Mouse (Mus musculus): ENCODE results near the gene Soat2.
"Not testable (repeated sequence)": the region's sequence is repeated elsewhere in the genome, so short reads cannot be mapped to it uniquely, and the experiment has no call there.

The Soat2 gene

DNA sequence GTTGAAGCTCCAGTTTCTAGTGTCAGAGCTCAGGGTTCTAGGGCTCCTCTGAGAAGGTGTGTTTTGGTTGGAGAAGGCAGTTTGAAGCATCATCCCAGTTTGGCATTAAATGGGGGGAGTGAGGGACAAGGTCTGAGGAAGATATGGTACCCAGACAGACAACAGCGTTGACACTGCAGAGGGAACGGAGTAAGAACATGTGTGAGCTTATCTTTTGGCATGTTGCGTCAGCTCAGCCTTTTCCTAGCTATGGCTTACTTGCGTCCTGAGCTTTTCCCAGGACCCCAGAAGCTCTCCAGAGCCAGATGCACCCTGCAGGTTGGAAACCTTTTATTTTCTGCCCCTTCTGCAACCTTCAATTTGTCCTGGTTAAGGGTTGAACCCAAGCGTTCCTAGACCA is 4.2 kb upstream of the Soat2 start:
- no peak for DNase-seq (ENCODE audit: low read depth in 1 of 2, low spot score in 2 of 2)

DNA sequence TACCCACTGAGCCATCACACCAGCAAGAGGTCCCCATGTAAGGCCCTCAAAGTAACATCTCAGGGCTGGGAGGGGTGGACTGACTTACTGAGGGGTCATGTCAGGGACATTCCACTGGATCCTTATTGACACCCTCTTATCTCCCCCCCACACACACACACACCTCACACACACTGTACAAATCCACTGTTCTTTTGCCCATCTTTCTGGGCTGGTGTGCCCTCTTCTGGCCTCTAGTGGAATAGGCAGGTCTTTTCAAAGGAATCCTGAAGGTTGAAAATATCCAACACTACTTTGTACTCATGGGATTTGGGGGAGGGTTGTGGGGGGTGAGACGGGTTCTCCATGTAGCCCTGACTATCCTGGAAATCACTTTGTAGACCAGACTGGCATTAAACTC is 3.4 kb upstream of the Soat2 start:
- DNase-seq (ENCODE audit: low read depth in 1 of 2, low spot score in 2 of 2) = no peak

DNA sequence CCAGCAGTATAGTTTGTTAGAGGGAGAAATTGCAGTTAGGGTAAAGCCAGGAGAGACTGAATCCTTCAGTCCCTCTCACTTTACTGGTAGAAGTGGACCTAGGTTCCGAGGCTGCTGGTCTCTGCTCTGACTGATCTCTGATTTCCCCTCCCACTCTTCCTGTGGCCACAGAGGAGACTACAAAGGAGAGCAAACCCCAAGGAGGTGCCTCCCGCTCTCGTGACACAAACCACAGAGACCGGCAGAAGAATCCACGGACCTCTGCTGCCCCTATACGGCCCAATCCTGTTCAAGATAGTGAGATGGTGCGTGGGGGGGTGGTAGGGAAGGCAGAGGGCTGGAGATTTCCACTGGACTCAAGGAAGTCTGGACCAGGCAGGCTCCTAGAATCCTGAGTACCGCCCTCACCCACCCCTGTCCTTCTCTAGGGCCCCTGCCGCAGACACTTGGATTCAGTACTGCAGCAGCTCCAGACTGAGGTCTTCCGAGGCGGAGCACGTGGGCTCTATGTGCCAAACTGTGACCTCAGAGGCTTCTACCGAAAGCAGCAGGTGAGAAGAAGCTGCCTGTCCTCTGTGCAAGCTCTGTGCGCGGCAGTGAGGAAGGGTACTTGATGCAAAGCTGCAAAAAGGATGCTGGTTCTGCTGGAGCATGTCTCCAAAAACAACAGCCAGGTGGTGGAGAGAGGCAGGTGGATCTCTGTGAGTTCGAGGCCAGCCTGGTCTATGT is 2.5 kb upstream of the Soat2 start:
- DNase-seq (ENCODE audit: low read depth in 1 of 2, low spot score in 2 of 2) = no peak

DNA sequence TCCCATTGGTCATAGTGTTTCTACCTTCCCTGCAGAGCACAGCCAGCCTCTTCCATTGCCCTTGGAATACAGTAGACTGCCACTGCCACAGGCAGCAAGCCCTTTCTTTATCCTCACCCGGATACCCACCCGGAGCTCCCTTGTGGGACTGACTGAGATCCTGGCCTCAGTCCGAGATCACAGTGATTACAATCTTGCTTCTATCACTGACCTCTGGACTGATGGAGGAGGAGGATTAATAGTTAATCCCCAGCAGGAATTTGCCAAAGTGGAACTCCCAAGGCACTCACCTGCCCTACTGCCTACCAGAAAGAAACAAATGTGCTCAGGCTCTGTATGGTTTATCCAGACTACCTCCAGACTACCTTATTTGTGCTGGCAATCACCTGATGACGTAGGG is 765 bp upstream of the Soat2 start:
- no peak for DNase-seq (ENCODE audit: low read depth in 1 of 2, low spot score in 2 of 2)

DNA sequence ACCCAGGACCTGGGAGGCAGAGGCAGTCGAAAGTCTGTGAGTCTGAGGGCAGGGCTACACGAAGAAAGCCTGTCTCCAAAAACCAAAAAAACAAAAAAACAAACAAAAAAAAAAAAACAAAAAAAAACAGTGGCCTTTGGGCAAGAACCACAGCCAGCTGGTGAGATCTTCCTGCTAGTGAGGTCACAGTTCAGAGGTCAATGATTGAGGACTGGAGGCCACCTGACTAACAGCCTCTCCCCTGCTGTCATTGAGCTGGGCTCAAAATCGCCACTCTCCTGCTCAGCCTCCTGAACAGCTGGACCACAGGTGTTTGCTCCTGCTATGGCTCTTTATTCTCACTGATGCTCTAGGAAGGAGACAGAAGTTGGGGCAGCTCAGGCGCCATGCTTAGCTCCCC is 2.3 kb downstream of the Soat2 start:
- DNase-seq (ENCODE audit: low read depth in 1 of 2, low spot score in 2 of 2) = no peak

DNA sequence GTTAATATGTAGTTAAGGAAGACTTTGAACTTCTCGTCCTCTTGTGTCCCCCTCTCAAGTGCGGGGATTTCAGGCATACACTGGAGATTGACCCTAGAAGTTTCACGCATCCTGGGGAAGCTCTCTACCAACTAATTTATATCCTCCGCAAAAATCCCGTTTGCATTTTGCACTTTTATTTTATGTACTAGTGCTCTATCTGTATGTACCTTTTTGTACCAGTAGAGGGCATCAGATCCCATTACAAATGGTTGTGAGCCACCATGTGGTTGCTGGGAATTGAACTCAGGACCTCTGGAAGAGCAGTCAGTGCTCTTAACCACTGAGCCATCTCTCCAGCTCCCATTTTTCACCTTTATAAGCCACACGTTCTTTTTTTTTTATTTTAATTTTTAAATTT is 4.7 kb downstream of the Soat2 start:
- DNase-seq (ENCODE audit: low read depth in 1 of 2, low spot score in 2 of 2) = not testable (repeated sequence)

DNA sequence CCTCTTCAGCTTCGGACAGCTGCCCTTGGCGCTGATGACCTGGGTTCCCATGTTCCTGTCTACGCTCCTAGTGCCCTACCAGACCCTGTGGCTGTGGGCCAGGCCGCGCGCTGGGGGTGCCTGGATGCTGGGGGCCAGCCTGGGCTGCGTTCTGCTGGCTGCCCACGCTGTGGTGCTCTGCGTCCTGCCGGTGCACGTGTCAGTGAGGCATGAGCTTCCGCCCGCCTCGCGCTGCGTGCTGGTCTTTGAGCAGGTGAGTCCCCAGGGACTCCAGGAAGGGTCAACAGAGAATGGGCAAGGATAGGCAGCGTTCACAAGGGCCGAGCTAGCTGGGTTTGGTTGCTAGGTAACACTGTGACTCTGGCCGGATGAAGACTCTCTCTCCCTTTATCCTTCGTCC is 6.5 kb downstream of the Soat2 start:
- no peak for DNase-seq (ENCODE audit: low read depth in 1 of 2, low spot score in 2 of 2)

DNA sequence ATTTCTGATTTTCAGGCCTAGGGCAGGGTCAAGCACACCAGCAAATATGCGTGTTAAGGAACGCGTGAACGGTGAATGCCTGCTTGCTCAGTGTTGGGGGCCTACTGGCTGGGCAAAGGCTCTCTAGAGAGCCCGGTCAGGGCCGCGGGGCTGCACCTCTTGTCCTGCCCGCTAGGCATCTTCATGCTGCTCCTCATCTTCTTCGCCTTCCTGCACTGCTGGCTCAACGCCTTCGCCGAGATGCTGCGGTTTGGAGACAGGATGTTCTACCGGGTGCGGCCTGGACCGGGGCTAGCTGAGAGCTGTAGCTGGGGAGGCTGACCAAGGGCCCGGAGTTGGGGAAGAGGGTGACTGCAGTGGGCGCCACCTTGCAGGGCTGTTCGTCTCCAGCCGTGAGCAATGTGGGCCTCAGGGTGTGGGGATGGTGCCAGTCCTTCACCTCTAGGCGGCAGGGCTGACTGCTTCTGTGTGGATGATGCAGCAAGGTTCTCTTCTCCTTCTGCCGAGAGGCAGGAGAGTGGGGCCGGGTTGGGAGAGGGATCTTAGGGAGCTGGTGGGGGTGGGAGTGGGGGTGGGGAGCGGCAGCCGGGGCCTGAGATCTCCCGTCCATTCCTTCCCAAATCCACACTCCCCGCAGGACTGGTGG is 10.2 kb downstream of the Soat2 start:
- DNase-seq (ENCODE audit: low read depth in 1 of 2, low spot score in 2 of 2) = no peak

DNA sequence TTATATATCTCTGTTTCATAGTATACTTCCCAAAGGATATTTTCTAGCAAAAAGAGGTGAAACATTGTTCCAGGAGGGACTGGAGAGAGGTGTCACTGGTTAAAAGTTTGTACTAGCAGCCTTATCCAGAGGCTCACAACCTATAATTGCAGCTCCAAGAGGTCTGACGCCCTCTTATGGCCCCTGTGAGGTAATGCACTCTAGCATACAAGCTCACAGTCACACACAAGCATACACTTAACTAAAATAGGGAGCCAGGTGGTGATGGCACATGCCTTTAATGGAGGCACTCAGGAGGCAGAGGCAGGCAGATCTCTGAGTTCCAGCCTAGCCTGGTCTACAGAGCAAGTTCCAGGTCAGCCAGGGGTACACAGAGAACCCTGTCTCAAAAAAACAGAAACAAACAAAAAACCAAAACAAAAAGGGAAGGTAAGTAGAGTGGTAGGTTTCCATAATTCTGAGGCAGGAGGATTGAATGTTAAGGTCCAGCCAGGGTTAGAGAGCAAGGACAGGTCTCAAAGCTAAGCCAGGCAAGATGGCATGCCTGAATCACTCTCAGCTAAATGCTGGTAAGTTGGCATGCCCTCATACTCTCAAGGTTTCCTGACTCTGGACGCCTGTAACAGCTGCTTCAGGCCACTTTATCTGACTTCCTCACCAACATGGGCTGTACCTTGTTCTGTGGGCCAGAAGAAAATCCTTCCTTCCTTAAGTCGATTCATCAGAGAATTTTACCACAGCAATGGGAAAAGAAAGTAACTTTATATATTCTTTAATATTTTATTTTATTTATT is 13.8 kb downstream of the Soat2 start:
- DNase-seq (ENCODE audit: low read depth in 1 of 2, low spot score in 2 of 2) = no peak

DNA sequence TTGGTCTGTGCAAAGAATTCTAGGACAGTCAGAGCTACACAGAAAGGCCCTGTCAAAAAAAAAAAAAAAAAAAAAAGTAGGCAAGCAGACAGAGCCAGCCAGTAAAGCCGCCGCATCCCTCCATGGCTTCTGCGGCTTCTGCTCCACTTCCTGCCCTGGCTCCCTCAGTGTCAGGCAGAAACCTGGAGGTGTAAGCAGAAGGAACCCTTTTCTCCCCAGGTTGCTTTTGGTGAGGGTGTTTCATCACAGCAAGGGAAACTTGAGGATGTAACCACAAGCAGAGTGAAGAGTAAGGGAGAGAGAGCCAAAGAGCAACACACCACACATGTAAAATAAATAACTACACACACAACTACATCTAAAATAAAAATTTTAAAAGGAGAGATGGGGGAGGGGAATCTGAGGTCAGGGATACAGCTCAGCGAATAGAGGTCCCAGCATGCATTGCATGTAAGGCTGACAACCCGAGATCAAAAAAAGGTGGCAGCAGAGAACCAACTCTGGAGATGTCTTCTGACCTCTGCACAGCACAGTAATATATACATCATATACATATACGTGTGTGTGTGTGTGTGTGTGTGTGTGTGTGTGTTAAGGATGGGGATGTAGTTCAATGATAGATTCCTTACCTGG is 15.3 kb downstream of the Soat2 start:
- no peak for DNase-seq (ENCODE audit: low read depth in 1 of 2, low spot score in 2 of 2)

DNA sequence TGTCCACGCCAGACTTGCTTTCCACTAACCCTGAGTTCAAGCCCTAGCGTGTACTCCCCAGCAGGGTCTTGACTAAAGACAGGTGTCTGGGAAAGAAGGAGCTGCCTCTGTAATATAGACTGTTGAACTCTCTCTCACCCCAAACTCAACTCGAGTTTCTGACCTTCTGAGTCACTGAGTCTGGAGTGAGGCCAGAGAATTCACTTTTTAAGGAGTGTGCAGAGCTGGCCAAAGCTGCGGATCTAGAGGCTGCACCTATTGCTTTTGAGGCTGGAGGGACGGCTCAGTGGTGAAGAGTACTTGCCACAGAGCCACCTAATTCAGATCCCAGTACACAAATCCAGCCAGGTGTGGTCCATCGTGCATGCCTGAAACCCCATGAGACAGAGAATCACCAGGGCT is 17.3 kb downstream of the Soat2 start:
- DNase-seq (ENCODE audit: low read depth in 1 of 2, low spot score in 2 of 2) = no peak

DNA sequence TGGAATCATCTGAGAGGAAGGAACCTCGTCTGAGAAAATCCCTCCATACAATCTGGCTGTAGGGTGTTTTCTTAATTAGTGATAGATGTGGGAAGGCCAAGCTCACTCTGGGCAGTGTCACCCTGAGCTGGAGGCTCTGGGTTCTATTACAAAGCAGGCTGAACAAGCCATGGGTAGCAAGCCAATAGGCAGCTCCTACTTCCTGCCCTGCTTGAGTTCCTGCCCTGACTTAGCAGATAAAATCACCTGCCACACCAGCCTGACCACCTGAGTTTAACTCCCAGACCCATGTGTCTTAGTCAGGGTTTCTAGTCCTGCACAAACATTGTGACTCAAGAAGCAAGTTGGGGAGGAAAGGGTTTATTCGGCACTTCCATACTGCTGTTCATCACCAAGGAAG is 18.7 kb downstream of the Soat2 start:
- DNase-seq (ENCODE audit: low read depth in 1 of 2, low spot score in 2 of 2) = no peak

DNA sequence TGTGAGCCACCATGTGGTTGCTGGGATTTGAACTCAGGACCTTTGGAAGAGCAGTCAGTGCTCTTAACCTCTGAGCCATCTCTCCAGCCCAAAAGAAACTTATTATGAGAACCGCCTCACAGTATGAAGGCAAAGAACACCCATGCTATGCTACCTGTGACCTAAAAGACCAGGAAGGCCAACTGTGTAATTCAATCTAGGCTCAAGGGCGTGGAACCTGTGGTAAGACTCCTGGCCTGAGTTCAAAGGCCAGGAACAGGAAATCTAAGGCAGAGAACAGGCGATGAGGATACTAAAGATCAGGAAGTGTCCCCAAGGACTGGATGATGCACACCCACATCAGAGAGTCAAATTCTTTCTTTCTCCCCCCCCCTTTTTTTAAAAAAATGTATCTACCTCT is 23.3 kb downstream of the Soat2 start:
- no peak for DNase-seq (ENCODE audit: low read depth in 1 of 2, low spot score in 2 of 2)

DNA sequence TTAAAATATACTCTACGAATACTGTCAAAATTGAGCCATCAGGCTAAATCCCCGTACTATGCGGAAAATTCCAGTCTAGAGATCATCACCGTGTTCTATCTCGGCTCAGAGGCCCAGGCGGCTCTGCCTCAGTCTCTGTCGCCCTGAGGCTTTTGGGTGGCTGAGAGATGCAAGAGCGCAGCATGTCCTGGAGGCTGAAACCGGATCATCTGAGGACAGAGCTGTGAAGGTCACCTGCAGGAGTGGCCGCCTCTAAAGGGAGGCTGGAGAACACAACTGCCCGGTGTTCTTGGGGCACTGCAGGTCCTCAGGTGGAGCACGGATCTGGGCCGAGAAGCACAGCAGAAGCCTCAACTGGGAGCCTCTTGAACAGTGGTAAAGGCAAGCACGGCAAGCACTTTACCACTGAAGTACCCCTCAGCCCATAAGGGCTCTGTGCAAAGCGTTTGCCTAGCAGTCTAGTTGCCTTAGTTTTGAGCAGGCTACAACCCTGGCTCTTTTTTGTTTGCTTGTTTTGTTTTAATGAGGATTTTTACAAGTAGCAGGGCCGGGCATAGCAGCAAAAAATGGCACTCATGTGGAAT is 25.5 kb downstream of the Soat2 start:
- DNase-seq (ENCODE audit: low read depth in 1 of 2, low spot score in 2 of 2) = no peak

DNA sequence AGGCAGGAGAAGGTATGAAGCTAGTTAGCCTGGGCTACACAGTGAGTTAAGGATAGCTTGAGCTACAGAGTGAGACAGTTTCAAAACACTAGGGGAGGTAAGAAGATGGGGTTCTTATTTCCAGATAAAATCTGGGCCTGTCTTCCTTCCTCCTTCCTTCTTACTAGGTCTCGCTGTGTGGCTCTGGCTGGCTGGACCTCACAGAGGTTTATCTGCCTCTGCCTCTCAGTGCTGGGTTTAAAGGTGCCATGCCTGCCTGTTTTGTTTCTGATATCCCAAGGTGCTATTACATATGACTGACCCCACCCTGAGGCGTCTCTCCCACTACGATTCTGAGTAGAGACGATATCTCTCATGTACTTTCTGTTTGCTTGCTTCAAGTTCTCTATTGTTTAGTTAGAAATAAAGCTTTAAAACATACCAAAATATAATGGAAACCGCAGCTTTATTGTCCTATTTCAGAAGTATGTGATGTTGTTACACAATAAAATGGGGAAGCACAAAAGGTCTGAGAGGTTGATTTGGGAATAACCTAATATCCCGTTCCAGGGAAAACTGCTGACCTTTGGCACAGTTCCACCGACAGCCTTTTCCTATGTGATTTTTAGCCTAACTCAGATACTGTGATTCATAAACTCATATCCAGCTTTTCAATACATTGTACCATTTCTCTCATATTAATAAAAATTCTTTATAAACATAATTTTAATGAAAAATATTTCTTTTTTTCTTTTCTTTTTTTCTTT is 26.4 kb downstream of the Soat2 start:
- no peak for DNase-seq (ENCODE audit: low read depth in 1 of 2, low spot score in 2 of 2)

DNA sequence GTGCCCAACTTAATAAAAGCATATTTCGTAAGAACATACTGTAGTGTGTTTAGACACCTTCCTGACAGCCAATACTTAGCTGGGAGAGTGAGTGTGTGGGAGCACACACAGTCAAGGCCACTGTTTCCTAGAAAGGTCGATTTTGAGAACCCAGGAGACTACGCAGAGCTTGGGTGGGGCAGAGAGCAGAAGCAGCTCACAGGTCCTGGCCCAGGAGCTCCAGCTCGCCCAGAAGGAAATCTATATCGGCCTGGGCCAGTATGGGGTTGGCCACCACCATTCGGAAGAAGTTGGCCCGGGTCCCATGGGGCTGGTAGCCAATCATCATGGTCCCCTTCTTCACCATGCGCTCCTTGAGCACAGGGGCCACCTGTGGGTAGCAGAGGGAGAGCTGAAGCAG is 27.1 kb downstream of the Soat2 start:
- no peak for DNase-seq (ENCODE audit: low read depth in 1 of 2, low spot score in 2 of 2)

DNA sequence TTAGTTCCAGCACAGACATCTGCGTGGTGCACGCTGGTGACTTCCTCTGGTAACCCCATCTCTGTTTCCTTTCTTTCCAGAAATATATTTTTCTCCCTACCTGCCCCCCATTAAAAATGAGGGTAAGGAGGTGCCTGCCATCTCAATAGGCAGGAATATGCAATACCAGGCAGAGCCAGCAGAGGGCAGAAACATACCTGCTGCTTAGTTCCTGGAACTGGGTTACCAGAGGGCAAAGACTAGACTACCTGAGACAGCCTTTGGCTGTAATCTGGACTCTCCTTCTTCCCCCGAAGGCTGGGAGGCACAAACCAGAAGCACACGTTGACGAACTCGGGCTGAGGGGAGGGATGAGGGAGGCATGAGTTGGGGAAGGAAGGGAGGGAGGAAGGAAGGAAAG is 28.0 kb downstream of the Soat2 start:
- DNase-seq (ENCODE audit: low read depth in 1 of 2, low spot score in 2 of 2) = peak; percentile 17 to 68

DNA sequence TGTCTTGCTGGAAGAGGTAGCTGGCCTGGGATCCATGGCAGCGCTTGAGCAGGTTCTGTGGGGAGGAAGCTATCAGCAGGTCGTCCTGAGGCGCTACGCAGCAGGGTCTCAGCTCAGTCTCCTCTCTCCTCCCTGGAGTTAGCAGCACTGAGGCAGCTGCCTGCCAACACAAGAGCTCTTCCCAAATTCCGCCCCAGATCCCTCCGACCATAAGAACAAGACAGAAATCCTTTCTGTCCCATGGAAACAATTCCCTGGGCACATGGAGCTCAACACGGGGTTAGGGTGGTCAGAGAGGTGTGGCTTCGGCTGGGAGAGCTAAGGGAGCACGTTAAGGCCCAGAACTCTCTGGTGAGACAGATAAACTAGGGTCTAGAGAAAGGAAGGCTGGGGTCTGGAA is 28.8 kb downstream of the Soat2 start:
- no peak for DNase-seq (ENCODE audit: low read depth in 1 of 2, low spot score in 2 of 2)

DNA sequence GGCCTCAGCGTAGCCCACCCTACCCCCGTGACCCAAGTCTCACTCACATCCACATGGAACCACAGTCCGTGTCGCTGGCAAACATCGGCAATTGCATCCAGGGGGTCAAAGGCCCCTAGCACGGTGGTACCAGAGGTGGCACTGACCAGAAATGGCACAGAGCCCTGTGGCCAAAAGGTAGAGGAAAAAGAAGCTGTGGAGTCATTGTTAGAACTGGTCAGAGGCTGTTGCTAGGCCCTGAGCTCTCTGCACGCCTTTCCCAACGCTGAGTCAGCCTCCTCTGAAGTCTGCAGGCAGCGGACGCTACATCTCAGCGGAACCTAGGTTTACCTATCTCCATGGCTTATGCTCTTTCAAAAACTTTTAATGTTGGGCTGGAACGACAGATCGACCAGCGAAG is 29.6 kb downstream of the Soat2 start:
- no peak for DNase-seq (ENCODE audit: low read depth in 1 of 2, low spot score in 2 of 2)

DNA sequence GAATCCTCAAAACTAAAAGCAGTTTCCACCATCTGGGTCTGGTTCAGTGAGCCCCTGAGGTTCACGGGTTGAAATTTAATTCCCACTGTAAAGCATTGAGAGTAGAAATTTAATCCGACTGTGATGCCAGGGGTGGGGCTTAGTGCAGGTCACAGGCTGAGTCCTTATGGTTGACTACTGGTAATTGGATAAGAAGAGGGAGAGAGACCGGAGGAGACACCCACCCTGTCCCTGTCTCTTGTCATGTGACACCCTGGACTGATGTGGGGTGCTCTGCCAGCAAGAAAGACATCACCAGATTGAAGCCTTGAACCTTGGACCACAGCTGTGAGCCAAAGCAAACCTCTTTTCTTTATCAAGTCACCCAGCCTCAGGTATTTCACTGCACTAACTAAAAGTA is 32.8 kb downstream of the Soat2 start:
- DNase-seq (ENCODE audit: low read depth in 1 of 2, low spot score in 2 of 2) = no peak

DNA sequence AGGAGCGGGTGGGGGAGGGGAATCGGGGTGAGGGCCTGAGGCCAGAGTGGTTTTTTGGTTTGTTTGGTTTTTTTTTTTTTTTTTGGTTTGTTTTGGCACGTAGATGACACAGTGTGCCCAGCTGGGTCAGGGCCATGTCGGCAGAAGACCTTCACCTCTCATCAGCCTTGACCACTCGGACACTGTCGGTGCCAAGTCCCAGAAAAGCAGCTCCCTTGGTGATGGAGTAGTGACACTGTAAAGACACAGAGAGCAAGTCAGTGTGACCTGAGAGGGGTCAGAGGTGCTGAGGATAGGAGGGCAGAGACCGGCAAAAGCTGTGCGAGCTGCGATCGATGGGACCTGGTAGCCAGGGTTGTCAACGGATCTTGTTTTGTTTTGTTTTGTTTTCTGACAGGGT is 35.9 kb downstream of the Soat2 start:
- DNase-seq (ENCODE audit: low read depth in 1 of 2, low spot score in 2 of 2) = no peak
